Mouse (Mus musculus) stomach, postnatal 0 days (tissue): ENCODE results near the gene Capn11. TPM values are rescaled to one million over a fixed set of nuclear protein-coding genes. Genes with fewer than 3 reads are reported as not detected.

Experiments used
- ATAC-seq: fragments of 200-750 bp; cut with Nextera tagmentation; 2 replicates; pipeline ENCODE4 v1.8.0; 2017; ENCODE audit not compliant: low FRiP score, low TSS enrichment
- DNase-seq: peaks from one replicate; pipeline ENCODE4 v3.0.0-alpha.2; 2016; ENCODE audit warnings: low spot score
- H3K27ac ChIP-seq: fragments of 300-500 bp; sonication (generic); replicated peaks from 2 replicates; pipeline ENCODE4 v1.5.1; 2014; ENCODE audit warnings: mild to moderate bottlenecking, control low read depth
- H3K27me3 ChIP-seq: fragments of 300-500 bp; sonication (generic); 2 replicates; pipeline ENCODE4 v1.6.1; 2014; ENCODE audit warnings: low read length; ENCODE audit not compliant: control insufficient read depth, insufficient read depth
- H3K36me3 ChIP-seq: fragments of 300-500 bp; sonication (generic); 2 replicates; pipeline ENCODE4 v1.6.1; 2014; ENCODE audit warnings: low read length, mixed read lengths; ENCODE audit not compliant: control insufficient read depth, insufficient read depth
- H3K4me1 ChIP-seq: fragments of 300-500 bp; sonication (generic); replicated peaks from 2 replicates; pipeline ENCODE4 v1.6.1; 2014; ENCODE audit warnings: antibody characterized with exemption; ENCODE audit not compliant: control insufficient read depth, insufficient read depth
- H3K4me2 ChIP-seq: fragments of 300-500 bp; sonication (generic); replicated peaks from 2 replicates; pipeline ENCODE4 v1.6.1; 2014; ENCODE audit warnings: low read depth, mild to moderate bottlenecking, control low read depth, moderate library complexity
- H3K4me3 ChIP-seq: fragments of 300-500 bp; sonication (generic); 2 replicates; pipeline ENCODE4 v1.5.1; 2014; ENCODE audit warnings: low read depth, low read length, control low read depth
- H3K9ac ChIP-seq: fragments of 300-500 bp; sonication (generic); 2 replicates; pipeline ENCODE4 v1.6.1; 2014; ENCODE audit warnings: mild to moderate bottlenecking, low read length, control low read depth, mixed read lengths
- H3K9me3 ChIP-seq: fragments of 300-500 bp; sonication (generic); 2 replicates; pipeline ENCODE4 v1.6.1; 2016; ENCODE audit warnings: low read length; ENCODE audit not compliant: control insufficient read depth
- CTCF ChIP-seq: IDR thresholded peaks from 2 replicates; pipeline ENCODE4 v1.5.1; 2016; ENCODE audit warnings: antibody characterized with exemption, low read depth, mild to moderate bottlenecking, moderate library complexity
- EP300 ChIP-seq: optimal IDR thresholded peaks from 2 replicates; pipeline ENCODE3; 2016; ENCODE audit warnings: antibody characterized with exemption
- WGBS: fragments of 180-500 bp; shearing (Covaris S2); extraction: QIAGEN DNeasy Blood & Tissue Kit; methylation state at CpG from one replicate; pipeline ENCODE4 v1.1.7; 2014; 5-methylcytosine and 5-hydroxymethylcytosine counted together
- polyA plus RNA-seq: library from polyadenylated mRNA; unstranded; fragments of >200 nt; fragmentation: Nextera tagmentation; extraction: Ambion mirVana; gene quantifications from 2 replicates; pipeline ENCODE4 v1.2.1, GENCODE M21; 2015

Capn11 gene
- polyA plus RNA-seq, 1 experiment from 2014 or later = 0.06 TPM

DNA sequence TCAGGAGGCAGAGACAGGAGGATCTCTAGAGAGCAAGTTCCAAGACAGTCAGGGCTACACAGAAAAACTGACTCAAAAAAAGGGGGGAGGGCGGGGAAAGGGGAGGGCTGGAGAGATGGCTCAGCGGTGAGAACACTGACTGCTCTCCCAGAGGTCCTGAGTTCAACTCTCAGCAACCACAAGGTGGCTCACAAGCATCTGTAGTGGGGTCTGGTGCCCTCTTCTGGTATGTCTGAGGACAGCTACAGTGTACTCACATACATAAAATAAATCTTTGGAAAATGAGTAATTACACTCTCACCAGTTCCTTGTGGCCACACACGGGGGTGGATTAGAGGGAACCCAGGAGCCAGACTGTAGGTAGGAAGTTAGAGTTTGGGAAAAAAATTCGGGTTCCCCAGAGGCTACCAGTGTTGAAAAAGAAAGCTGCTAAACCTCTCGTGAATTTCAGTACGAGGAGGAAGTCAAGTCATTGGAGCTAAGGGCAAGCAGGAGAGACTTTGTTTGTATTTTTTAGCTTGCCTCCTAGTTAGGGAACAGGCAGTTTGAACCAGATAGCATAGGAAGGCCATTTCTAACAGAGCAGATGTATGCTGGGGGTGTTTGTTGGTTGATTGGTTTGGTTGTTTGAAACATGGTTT, 76.3 kb downstream of the Capn11 start:
- H3K36me3 ChIP-seq = no peaks in the 10 kb centered on the region
- H3K4me2 ChIP-seq = no peak overlapping the region
- TF ChIP-seq CTCF = peak; percentile 79
- no peak for TF ChIP-seq EP300
- ATAC-seq = no peak
- H3K9me3 ChIP-seq = no peaks in the 10 kb centered on the region
- no peak overlapping the region for H3K9ac ChIP-seq
- 0 out of 2 replicates have a peak, but pooled peaks cover 5% of the 10 kb centered on the region for H3K4me1 ChIP-seq
- 0 out of 2 replicates have a peak overlapping the region, but pooled peaks have one; percentile 2 for H3K27ac ChIP-seq
- H3K4me3 ChIP-seq = no peak overlapping the region
- DNase-seq = no peak
- H3K27me3 ChIP-seq = no peaks in the 10 kb centered on the region
- 55% methylated on average over 6 of the region's 6 CpGs for WGBS

GRCm38 (mm10) chr17:45582188-45582587, 76.9 kb downstream of the Capn11 start:
- WGBS = 81% methylated on average over 6 of the region's 6 CpGs
- H3K27ac ChIP-seq = no peak overlapping the region
- H3K27me3 ChIP-seq = no peaks in the 10 kb centered on the region
- 0 out of 2 replicates have a peak, but pooled peaks cover 5% of the 10 kb centered on the region for H3K4me1 ChIP-seq
- no peaks in the 10 kb centered on the region for H3K9me3 ChIP-seq
- H3K9ac ChIP-seq = no peak overlapping the region
- ATAC-seq (no peak), DNase-seq (no peak)
- no peaks in the 10 kb centered on the region for H3K36me3 ChIP-seq
- no peak for TF ChIP-seq EP300
- TF ChIP-seq CTCF = no peak
- H3K4me2 ChIP-seq = no peak overlapping the region
- H3K4me3 ChIP-seq = no peak overlapping the region

DNA sequence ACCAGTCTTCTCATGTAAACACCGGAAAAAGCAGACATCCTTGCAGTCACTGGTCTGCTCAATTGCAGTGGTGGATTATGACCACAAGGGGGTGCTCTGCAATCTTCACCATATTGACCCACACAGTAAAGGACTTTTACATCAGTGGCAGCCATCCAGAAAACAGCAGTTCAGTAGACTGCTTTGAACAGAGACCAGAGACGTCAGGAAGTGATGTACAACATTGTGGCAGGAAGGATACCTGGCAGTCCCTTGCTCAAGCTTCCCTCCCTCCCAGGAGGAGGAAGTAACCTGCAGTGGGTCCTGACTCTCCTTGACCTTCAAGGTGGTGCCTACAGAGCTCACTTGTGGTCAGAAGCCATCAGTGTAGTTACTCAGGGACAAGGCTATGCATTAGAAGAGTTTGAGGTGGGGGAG, 77.5 kb downstream of the Capn11 start:
- DNase-seq (peak; percentile 81), ATAC-seq (peak; percentile 37)
- Histone ChIP-seq H3K27ac (peak overlapping the region; percentile 71; the same call in 1 of the 2 replicates), H3K4me3 (no peak overlapping the region), H3K9ac (no peak overlapping the region), H3K4me1 (0 out of 2 replicates have a peak, but pooled peaks cover 5% of the 10 kb centered on the region), H3K36me3 (no peaks in the 10 kb centered on the region), H3K4me2 (0 out of 2 replicates have a peak overlapping the region, but pooled peaks have one; percentile 25), H3K27me3 (no peaks in the 10 kb centered on the region), H3K9me3 (no peaks in the 10 kb centered on the region)
- 5% methylated on average over 2 of the region's 2 CpGs for WGBS
- peak; percentile 97 for TF ChIP-seq CTCF
- TF ChIP-seq EP300 = no peak

- H3K4me3 ChIP-seq = no peak overlapping the region
- peak; percentile 68 for DNase-seq
- H3K9me3 ChIP-seq = no peaks in the 10 kb centered on the region
- WGBS = 16% methylated on average over 12 of the region's 12 CpGs
- 0 out of 2 replicates have a peak, but pooled peaks cover 5% of the 10 kb centered on the region for H3K4me1 ChIP-seq
- peak overlapping the region; percentile 25; the same call in 1 of the 2 replicates for H3K4me2 ChIP-seq
- no peaks in the 10 kb centered on the region for H3K36me3 ChIP-seq
- TF ChIP-seq CTCF (no peak), EP300 (peak; percentile 46)
- no peaks in the 10 kb centered on the region for H3K27me3 ChIP-seq
- ATAC-seq = peak; percentile 72
- H3K27ac ChIP-seq = peak overlapping the region; percentile 71
- H3K9ac ChIP-seq = peak overlapping the region; percentile 31; the same call in 1 of the 2 replicates
Measured at GRCm38 (mm10) chr17:45580958-45581477, 78.1 kb downstream of the Capn11 start.

Other genes with a start within 250 kb of the Capn11 start
- 28.9 and 31.8 TPM in 2 replicates for gene Cdc5l, start 225.6 kb downstream of the Capn11 start, polyA plus RNA-seq
- 0.24 and 0.25 TPM in 2 replicates for gene Spats1, start 183.9 kb downstream of the Capn11 start, polyA plus RNA-seq
- 5.7 and 6.1 TPM in 2 replicates for gene Aars2, start 152.5 kb downstream of the Capn11 start, polyA plus RNA-seq
- 0.04 and 0.13 TPM in 2 replicates for gene Tcte1, start 135.9 kb downstream of the Capn11 start, polyA plus RNA-seq
- gene Tmem151b, start 109.6 kb downstream of the Capn11 start, polyA plus RNA-seq = 0.41 and 0.63 TPM in 2 replicates
- 1.6 and 2.0 TPM in 2 replicates for gene Nfkbie, start 103.6 kb downstream of the Capn11 start, polyA plus RNA-seq
- 72.7 and 76.8 TPM in 2 replicates for gene Slc35b2, start 95.5 kb downstream of the Capn11 start, polyA plus RNA-seq
- 715 and 750 TPM in 2 replicates for gene Hsp90ab1, start 86.1 kb downstream of the Capn11 start, polyA plus RNA-seq
- gene Slc29a1, start 59.7 kb downstream of the Capn11 start, polyA plus RNA-seq = 49.4 and 55.3 TPM in 2 replicates
- gene Mymx, start 57.2 kb downstream of the Capn11 start, polyA plus RNA-seq = 1.2 and 1.5 TPM in 2 replicates
- gene Mrpl14, start 27.0 kb upstream of the Capn11 start, polyA plus RNA-seq = 163 TPM in 2 replicates
- gene Tmem63b, start 27.6 kb upstream of the Capn11 start, polyA plus RNA-seq = 40.9 and 45.0 TPM in 2 replicates
- gene 1600014C23Rik, start 74.5 kb upstream of the Capn11 start, polyA plus RNA-seq = not detected in 2 replicates